Mouse (Mus musculus): ENCODE results near the gene Gm9887.

The Gm9887 gene

DNA sequence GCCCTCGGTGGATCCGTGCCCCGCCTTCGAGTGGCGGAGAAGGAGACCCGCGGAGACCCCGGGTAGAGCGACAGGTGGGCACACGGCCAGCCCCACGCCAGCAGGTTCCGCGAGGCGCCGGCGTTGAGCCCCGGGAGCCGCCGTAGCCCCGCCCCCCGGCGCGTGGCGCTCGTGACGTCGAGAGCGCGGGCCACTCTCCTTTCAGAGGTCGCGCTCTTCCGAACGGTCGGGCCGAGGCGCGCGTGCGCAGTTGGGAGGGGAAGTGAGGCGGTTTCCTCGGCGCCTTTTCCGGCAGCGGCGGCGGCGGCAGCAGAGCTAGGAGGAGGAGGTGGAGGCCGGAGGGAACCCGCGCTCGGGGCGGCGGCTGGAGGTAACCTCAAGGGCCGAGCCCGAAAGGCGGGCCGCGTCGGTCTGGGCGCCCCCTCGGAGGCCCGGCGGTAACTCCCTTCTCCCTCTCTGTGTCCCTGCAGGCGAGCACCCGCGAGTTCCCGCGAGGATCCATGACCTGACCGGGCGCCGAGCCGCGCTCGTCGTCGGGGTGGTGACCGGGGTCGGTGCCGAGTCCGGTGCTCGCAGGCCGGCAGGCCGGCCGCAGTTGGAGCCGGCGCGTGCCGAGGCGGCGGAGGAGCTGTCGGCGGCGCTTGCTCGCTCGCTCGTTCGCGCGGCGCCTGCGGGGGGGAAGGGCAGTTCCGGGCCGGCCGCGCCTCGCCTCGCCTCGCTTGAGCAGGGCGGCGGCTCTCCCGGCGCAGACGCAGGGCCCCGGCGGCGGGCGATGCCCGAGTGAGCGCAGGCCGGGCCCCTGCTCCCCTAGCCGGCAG, at the start of gene Gm9887, which contains the start of gene Arf6:
Gene Gm9887 (minus strand): TSS at position 605 of the 818 bp plus-strand sequence.
Gene Arf6 (plus strand): TSS at position 297 of the 818 bp plus-strand sequence.
- DNase-seq (ENCODE audit: low spot score), result peak; percentile 99

GRCm38 (mm10) chr12:69420716-69421115, 48.5 kb upstream of the Gm9887 start:
- peak; percentile 58 for DNase-seq (ENCODE audit: low spot score)

GRCm38 (mm10) chr12:69419606-69420005, 47.3 kb upstream of the Gm9887 start:
- no peak for DNase-seq (ENCODE audit: low spot score)

- DNase-seq (ENCODE audit: low spot score), result no peak
These were observed 46.9 kb upstream of the Gm9887 start for GRCm38 (mm10) chr12:69419017-69419605.

GRCm38 (mm10) chr12:69418606-69419005, 46.3 kb upstream of the Gm9887 start:
- no peak for DNase-seq (ENCODE audit: low spot score)

DNA sequence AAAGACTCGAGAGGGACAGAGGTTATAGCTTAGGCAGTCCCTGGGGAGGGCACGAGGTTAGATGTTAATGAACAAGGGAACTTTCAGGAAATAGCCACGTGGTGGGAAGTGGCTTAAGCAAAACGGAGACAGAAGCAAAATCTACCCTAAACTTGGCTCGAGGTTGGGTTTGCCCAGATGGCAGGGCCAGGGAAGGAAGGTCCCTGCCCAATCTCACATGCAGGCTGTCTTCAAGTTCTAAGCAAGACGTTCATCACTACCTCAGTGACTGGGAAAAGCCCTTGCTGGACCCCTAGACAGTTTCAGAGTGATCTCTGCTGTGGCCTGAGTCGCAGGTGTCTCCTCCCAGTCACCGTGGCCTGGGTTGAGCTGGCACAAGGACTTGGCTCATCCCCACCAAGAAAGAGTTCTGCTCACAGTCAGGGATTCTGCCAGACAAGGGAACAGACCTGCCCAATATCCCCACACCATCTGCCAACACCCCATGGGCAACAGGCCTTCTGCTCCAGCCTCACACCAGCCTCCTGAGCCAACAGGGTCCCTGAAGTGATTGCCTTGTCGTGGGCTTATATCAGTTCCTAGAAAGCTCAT, 45.5 kb upstream of the Gm9887 start:
- no peak for DNase-seq (ENCODE audit: low spot score)

GRCm38 (mm10) chr12:69416793-69417192, 44.5 kb upstream of the Gm9887 start:
- peak; percentile 32 for DNase-seq (ENCODE audit: low spot score)

- DNase-seq (ENCODE audit: low spot score), result no peak
These were observed 42.7 kb upstream of the Gm9887 start for GRCm38 (mm10) chr12:69414826-69415572.

DNA sequence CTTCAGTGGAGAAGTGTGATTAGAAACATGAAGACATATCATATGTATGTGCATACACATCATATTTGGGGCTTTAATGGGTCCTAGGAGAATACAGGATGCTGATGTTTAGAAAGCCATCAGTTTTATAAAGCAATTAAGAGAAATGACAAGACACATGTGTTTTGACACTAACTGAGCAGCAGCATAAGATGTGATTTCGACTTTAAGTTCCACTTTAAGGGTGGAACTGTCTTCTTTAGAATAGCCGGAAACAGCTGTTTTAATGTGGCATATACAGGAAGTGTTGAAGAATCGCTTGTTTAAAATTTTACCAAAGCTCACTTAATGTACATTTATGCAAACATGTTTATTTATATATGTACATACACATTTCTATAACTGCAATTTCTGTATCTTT, 41.0 kb upstream of the Gm9887 start:
- DNase-seq (ENCODE audit: low spot score), result no peak

- DNase-seq (ENCODE audit: low spot score), result peak; percentile 48
These were observed 39.7 kb upstream of the Gm9887 start for GRCm38 (mm10) chr12:69411936-69412335.

DNA sequence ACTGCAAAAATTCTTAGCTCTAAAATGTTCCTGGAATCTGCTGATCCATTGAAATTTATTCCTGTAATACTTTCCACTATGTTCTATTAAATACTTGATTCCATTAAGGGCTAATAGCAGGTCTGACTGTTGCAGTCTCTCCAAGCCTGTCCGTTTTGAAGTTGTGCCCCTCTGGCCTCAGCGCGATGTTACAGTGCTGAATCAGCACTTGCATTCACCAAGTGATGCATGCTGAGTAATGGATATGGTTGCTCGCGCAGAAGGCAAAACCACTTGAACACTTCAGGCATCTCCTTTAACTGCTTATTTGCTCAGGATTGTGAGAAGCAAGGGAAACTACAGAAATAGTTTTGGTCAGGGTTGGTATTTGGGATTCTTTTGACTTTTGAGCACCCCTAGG, 38.5 kb upstream of the Gm9887 start:
- DNase-seq (ENCODE audit: low spot score), result no peak

- no peak for DNase-seq (ENCODE audit: low spot score)
These were observed 30.4 kb upstream of the Gm9887 start for GRCm38 (mm10) chr12:69402594-69403167.

DNA sequence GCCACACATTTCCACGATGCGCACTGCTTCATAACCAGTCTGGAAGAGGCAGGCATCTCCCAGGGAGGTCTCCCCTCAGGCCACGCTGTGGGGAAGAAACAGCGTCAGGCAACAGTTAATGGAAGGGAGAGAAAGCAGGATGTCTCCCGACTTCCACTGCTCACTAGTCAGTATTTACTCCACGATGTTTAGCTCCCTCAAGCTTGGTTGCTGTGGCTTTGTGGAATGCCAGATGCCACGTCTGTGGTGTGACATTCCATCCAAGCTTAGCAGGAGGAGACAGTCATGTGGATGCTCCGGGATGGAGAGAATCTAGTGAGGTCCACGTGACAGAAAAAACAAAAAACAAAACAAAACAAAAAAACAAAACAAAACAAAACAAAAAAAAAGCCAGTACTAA, 29.8 kb upstream of the Gm9887 start:
- no peak for DNase-seq (ENCODE audit: low spot score)

GRCm38 (mm10) chr12:69400871-69401286, 28.6 kb upstream of the Gm9887 start:
- DNase-seq (ENCODE audit: low spot score), result no peak

- no peak for DNase-seq (ENCODE audit: low spot score)
These were observed 28.1 kb upstream of the Gm9887 start for GRCm38 (mm10) chr12:69400367-69400766.

DNA sequence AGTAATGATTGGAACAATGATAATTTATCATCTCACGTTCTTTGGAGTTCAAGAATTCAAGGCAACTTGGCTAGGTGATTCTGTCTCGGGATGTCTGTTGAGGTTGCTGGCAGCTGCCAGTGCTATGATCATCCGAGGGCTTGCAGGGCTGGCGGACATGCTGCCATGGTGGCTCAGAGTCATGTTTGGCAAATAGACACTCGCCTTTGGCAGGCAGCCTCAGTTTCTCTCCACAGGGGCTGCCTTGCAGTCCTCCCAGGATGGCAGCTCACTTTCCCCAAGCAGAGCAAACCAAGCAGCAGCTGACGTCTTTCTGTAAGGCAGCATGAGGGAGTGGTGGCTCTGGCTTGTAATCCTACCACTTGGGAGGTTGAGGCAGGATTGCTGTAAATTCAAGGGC, 22.2 kb upstream of the Gm9887 start:
- DNase-seq (ENCODE audit: low spot score), result no peak

- no peak for DNase-seq (ENCODE audit: low spot score)
These were observed 20.8 kb upstream of the Gm9887 start for GRCm38 (mm10) chr12:69393076-69393475.

DNA sequence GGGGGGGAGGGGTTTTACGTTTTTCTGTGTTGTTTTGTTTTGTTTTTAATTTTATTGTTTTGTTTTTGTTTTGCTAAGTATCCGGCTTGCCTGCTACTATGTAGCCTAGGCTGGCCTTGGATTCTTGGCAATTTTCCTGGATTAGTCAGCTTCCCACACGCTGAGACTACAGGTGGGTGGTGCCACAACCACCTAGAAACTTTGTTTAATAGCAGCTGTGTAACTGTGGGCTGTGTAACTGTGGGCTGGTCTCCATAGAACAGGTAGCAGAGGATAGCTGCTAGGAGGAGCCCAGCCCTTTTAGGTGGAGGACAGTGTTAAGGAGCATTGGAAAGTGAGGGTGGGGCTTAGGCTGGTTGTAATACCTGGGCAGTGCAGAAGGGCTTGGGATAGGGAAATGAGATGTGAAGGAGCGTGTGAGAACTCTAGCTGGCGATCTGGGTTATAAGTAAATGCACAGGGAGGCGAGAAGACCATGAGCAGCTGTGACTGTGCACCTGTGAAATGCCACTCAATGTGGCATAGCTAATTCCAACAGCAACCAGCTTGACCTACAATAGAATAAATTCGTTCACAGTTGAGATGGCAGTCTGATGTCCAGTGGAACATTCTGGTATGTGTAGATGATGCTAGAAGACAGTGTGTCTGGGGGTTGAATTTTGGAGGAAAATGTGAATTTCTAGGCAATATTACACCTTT, 17.9 kb upstream of the Gm9887 start:
- DNase-seq (ENCODE audit: low spot score), result no peak

GRCm38 (mm10) chr12:69389273-69389938, 17.1 kb upstream of the Gm9887 start:
- no peak for DNase-seq (ENCODE audit: low spot score)

GRCm38 (mm10) chr12:69388321-69388869, 16.1 kb upstream of the Gm9887 start:
- no peak for DNase-seq (ENCODE audit: low spot score)
